Mouse (Mus musculus): ENCODE measurements at regions not wholly inside any gene's neighbourhood (a gene's known extent, or its start where the extent isn't known, plus 50 kb on each side); places are given as distances from the start of the nearest gene placed in this dataset.

DNA sequence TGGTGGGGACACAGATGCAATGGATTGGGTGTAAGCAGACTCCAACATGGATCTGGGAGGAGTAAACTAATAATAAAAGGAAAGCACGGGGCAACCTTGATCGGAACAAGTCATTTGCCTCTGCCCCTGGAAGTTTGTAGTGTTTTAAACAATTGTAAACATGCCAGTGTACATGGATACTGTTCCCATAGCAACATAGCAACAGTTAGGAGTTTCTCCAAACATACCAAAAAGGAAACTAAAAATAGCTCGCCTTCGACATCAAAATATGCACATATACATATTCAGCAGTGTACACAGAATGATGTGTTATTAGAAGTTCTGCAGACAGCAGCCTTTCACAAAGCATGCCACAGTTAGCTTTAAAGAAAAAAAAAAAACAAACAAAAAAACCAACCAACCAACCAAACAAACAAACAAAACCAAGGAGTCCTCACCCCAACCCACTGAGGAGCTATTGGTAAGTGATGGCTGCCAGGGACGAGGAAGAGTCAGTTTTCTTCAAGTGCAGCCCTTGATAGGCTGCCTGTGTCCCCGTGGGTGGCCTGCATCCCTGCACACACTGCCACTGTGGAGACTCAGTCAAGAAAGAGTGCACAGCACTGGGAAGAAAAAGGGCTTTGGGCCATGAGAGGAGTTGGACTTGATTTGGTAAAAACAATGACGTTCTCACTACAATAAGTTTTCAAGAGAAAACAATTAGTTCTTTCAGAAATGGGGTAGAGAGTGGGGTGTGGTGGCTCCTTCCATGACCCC lies 54.8 kb upstream of the Peli1 start:
- DNase-seq (ENCODE audit: low read depth), result no peak

DNA sequence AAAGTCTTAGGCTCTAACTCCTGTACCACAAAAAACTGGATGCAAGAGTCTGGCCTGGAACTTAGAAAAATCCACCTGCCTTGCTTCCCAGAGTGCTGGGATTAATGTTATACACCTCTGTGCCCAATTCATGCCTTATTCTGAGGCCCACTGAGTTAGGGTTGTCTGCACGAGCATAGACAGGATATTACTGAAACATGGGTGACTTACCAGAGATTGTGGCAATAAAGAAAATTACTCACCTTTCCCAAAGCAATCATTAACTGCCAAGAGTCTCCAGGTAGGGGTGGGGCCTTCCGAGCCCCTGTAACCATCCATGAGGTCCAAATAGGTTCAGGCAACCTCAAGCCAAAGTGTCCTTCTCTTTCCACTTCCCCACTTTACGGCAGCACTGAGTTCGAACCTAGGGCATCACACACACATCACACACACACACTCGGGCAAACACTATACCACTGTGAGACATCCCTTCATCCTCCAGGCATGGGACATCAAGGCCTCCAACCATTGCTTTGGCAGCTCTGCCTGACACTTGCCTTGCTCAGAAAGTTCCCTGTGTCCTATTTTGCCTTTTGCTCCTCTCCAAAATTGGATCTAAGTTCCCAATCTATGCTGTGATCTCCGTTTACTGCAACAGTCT lies 53.7 kb upstream of the Peli1 start:
- no peak for DNase-seq (ENCODE audit: low read depth)

- DNase-seq (ENCODE audit: low read depth), result no peak
Measured at GRCm38 (mm10) chr11:21041201-21041600, 49.9 kb upstream of the Peli1 start.
